Mouse (Mus musculus) erythroblast, embryonic 14.5 days (primary cell): Measurements from ENCODE around the gene Oog3. TPM values are rescaled to one million over a fixed set of nuclear protein-coding genes. Genes with fewer than 3 reads are reported as not detected.

Source experiments
- H3K27me3 ChIP-seq: 2 replicates; pipeline ENCODE4 v1.6.1; 2012; ENCODE audit warnings: inconsistent platforms; ENCODE audit not compliant: control insufficient read depth
- H3K36me3 ChIP-seq: 2 replicates; pipeline ENCODE4 v1.6.1; 2012; ENCODE audit warnings: mild to moderate bottlenecking, inconsistent platforms; ENCODE audit not compliant: control insufficient read depth
- H3K4me1 ChIP-seq: 2 replicates; pipeline ENCODE4 v1.6.1; 2012; ENCODE audit warnings: inconsistent platforms; ENCODE audit not compliant: control insufficient read depth
- H3K4me3 ChIP-seq: replicated peaks from 2 replicates; pipeline ENCODE3; 2012; ENCODE audit warnings: moderate library complexity, mild to moderate bottlenecking, inconsistent platforms
- H3K9me3 ChIP-seq: 2 replicates; pipeline ENCODE4 v1.6.1; 2012; ENCODE audit warnings: low read length, inconsistent platforms, mixed read lengths; ENCODE audit not compliant: control insufficient read depth
- GATA1 ChIP-seq: IDR thresholded peaks from 2 replicates; pipeline ENCODE4 v1.6.1; 2012; ENCODE audit warnings: low read length, inconsistent platforms, mixed read lengths
- TAL1 ChIP-seq: IDR thresholded peaks from 3 replicates; pipeline ENCODE4 v1.6.1; 2012; ENCODE audit warnings: low read length, inconsistent platforms, mixed read lengths
- polyA plus RNA-seq: library from polyadenylated mRNA; stranded (reverse); fragments of >175 nt; gene quantifications from 2 replicates; pipeline ENCODE4 v1.2.3, GENCODE M21; 2012

Oog3 gene
- polyA plus RNA-seq, result not detected in 2 replicates

- TF ChIP-seq GATA1 (no peak), TAL1 (no peak)
- H3K4me1 ChIP-seq, result no peaks in the 10 kb centered on the region
- H3K9me3 ChIP-seq, result peaks cover 3% of the 10 kb centered on the region; the same call in 1 of the 2 replicates
- H3K27me3 ChIP-seq, result no peaks in the 10 kb centered on the region
- no peak within 1 kb of the TSS for H3K4me3 ChIP-seq
- no peaks in the 10 kb centered on the region for H3K36me3 ChIP-seq
Observed at GRCm38 (mm10) chr4:144162563-144162962, at the start of gene Oog3. TSS of gene Oog3 (minus strand) at chr4:144162663.

- TF ChIP-seq GATA1, result no peak
- TF ChIP-seq TAL1, result no peak
- Histone ChIP-seq H3K9me3 (peaks cover 5% of the 10 kb centered on the region; the same call in 1 of the 2 replicates), H3K4me3 (no peak within 1 kb of the TSS), H3K36me3 (no peaks in the 10 kb centered on the region), H3K27me3 (no peaks in the 10 kb centered on the region), H3K4me1 (no peaks in the 10 kb centered on the region)
Observed at GRCm38 (mm10) chr4:144190419-144190818, 28.0 kb upstream of the Oog3 start, which contains the start of gene Oog2. TSS of gene Oog2 (plus strand) at chr4:144190719.

Other genes starting within 250 kb of the Oog3 start
- gene Pramef25, start 211.6 kb downstream of the Oog3 start, polyA plus RNA-seq, result not detected in 2 replicates
- gene Gm13101, start 195.7 kb downstream of the Oog3 start, polyA plus RNA-seq, result not detected in 2 replicates
- not detected in 2 replicates for gene Pramef17, start 168.3 kb downstream of the Oog3 start, polyA plus RNA-seq
- not detected in 2 replicates for gene Pramel4, start 103.5 kb downstream of the Oog3 start, polyA plus RNA-seq
- not detected in 2 replicates for gene Gm13102, start 56.2 kb downstream of the Oog3 start, polyA plus RNA-seq
- not detected in 2 replicates for gene Oog2, start 28.1 kb upstream of the Oog3 start, polyA plus RNA-seq
- not detected in 2 replicates for gene C87977, start 50.7 kb upstream of the Oog3 start, polyA plus RNA-seq
- gene Pramel5, start 117.8 kb upstream of the Oog3 start, polyA plus RNA-seq, result not detected in 2 replicates
- gene Gm13128, start 167.6 kb upstream of the Oog3 start, polyA plus RNA-seq, result not detected in 2 replicates
- gene Gm13119, start 195.3 kb upstream of the Oog3 start, polyA plus RNA-seq, result not detected in 2 replicates
- not detected in 2 replicates for gene Pramef20, start 215.3 kb upstream of the Oog3 start, polyA plus RNA-seq
- not detected in 2 replicates for gene Pramef12, start 245.8 kb upstream of the Oog3 start, polyA plus RNA-seq